In genomic region chr13:20600246-20600645, GRCm38 (mm10) we compare ENCODE assay signal across 28 mouse cellular contexts.
DNase-seq lines count a peak whose midpoint lies in the region; ATAC-seq and TF ChIP-seq lines count a peak whose summit lies in the region.
"Had no signal": no experiment of that assay in that cellular context is flagged by ENCODE, and none has a peak within 500 bp of the region (broad histone marks: within the 10 kb centered on the region; RNA-seq: fewer than 3 reads in every experiment).

No protein-coding gene starts in this region.

- TF ChIP-seq POLR2A in ES-Bruce4 (IDR thresholded peaks at IDR 0.05; ENCODE audit: insufficient read depth, low read length) = no peak
- no peak for TF ChIP-seq POLR2A in lung, adult 2 months (IDR thresholded peaks at IDR 0.05; ENCODE audit: borderline replicate concordance, extremely low read depth, low read depth, low read length)

- ATAC-seq in forebrain, embryonic 15.5 days (replicated peaks) = no peak
- ATAC-seq: forebrain, embryonic 13.5 days; intestine, postnatal 0 days; liver, embryonic 12.5 days; liver, postnatal 0 days; lung, postnatal 0 days had no signal

- H3K36me3 ChIP-seq in forebrain, embryonic 15.5 days = peaks cover 7% of the 10 kb centered on the region; the same call in 1 of the 2 replicates
- no peaks in the 10 kb centered on the region for H3K36me3 ChIP-seq in forebrain, embryonic 10.5 days (replicated peaks)
- H3K36me3 ChIP-seq in ES-Bruce4 (ENCODE audit: control insufficient read depth, insufficient read depth, low read length, poor library complexity, severe bottlenecking) = no peaks in the 10 kb centered on the region
- H3K36me3 ChIP-seq: embryonic facial prominence, embryonic 13.5 days; heart, embryonic 15.5 days; liver, embryonic 12.5 days had no signal

- H3K4me2 ChIP-seq in forebrain, embryonic 15.5 days (replicated peaks) = no peak overlapping the region
- H3K4me2 ChIP-seq: embryonic facial prominence, embryonic 13.5 days; forebrain, embryonic 13.5 days; heart, embryonic 15.5 days; hindbrain, embryonic 14.5 days; liver, embryonic 12.5 days; neural tube, embryonic 12.5 days had no signal

- peak; percentile 94 for TF ChIP-seq EP300 in ES-Bruce4 (IDR thresholded peaks at IDR 0.05; ENCODE audit: insufficient read depth, low read depth, low read length)

- H3K27me3 ChIP-seq in forebrain, embryonic 15.5 days = no peaks in the 10 kb centered on the region
- no peaks in the 10 kb centered on the region for H3K27me3 ChIP-seq in forebrain, embryonic 10.5 days (ENCODE audit: poor library complexity, severe bottlenecking)
- no peaks in the 10 kb centered on the region for H3K27me3 ChIP-seq in ES-Bruce4 (ENCODE audit: control insufficient read depth, insufficient read depth, low read length, poor library complexity, severe bottlenecking)
- H3K27me3 ChIP-seq: embryonic facial prominence, embryonic 13.5 days; forebrain, embryonic 13.5 days; heart, embryonic 15.5 days; liver, embryonic 12.5 days; neural tube, embryonic 12.5 days had no signal

- 23% methylated on average over 6 of the region's 6 CpGs for WGBS in forebrain, embryonic 15.5 days
- WGBS in forebrain, embryonic 10.5 days = 42% methylated on average over 6 of the region's 6 CpGs
- WGBS in lung, adult 2 months = 59% methylated on average over 6 of the region's 6 CpGs

- no peak overlapping the region for H3K9ac ChIP-seq in forebrain, embryonic 15.5 days (replicated peaks)
- no peak overlapping the region for H3K9ac ChIP-seq in ES-Bruce4 (ENCODE audit: low read depth, poor library complexity, severe bottlenecking)
- H3K9ac ChIP-seq: embryonic facial prominence, embryonic 13.5 days; forebrain, embryonic 13.5 days; heart, embryonic 15.5 days; hindbrain, embryonic 14.5 days; liver, embryonic 12.5 days; liver, postnatal 0 days; neural tube, embryonic 12.5 days had no signal

- peak overlapping the region; percentile 38; the same call in 1 of the 2 replicates for H3K27ac ChIP-seq in forebrain, embryonic 15.5 days (replicated peaks)
- no peak overlapping the region for H3K27ac ChIP-seq in forebrain, embryonic 10.5 days
- peak overlapping the region; percentile 23; the same call in 1 of the 2 replicates for H3K27ac ChIP-seq in layer of hippocampus, adult 2 months
- H3K27ac ChIP-seq in ES-Bruce4 (ENCODE audit: insufficient read depth, low read length) = peak overlapping the region; percentile 0; the same call in 1 of the 2 replicates
- H3K27ac ChIP-seq: embryonic facial prominence, embryonic 13.5 days; forebrain, embryonic 13.5 days; heart, embryonic 15.5 days; hindbrain, embryonic 14.5 days; liver, embryonic 12.5 days; neural tube, embryonic 12.5 days had no signal

- peaks cover 5% of the 10 kb centered on the region; the same call in 1 of the 2 replicates for H3K4me1 ChIP-seq in forebrain, embryonic 15.5 days
- H3K4me1 ChIP-seq in forebrain, embryonic 10.5 days = peaks cover 3% of the 10 kb centered on the region; the same call in 1 of the 2 replicates
- H3K4me1 ChIP-seq in ES-Bruce4 (ENCODE audit: control insufficient read depth, insufficient read depth, low read length) = peaks cover 10% of the 10 kb centered on the region
- 0 out of 2 replicates have a peak, but pooled peaks cover 6% of the 10 kb centered on the region for H3K4me1 ChIP-seq in lung, adult 2 months (ENCODE audit: control insufficient read depth, insufficient read depth, low read length)
- H3K4me1 ChIP-seq: embryonic facial prominence, embryonic 13.5 days; neural tube, embryonic 12.5 days had no signal

- H3K9me3 ChIP-seq in forebrain, embryonic 15.5 days = no peaks in the 10 kb centered on the region
- no peaks in the 10 kb centered on the region for H3K9me3 ChIP-seq in forebrain, embryonic 10.5 days
- H3K9me3 ChIP-seq in ES-Bruce4 (replicated peaks; ENCODE audit: control insufficient read depth, insufficient read depth, low read length, poor library complexity, severe bottlenecking) = no peaks in the 10 kb centered on the region
- H3K9me3 ChIP-seq: embryonic facial prominence, embryonic 13.5 days; forebrain, embryonic 13.5 days; heart, embryonic 15.5 days; liver, embryonic 12.5 days; neural tube, embryonic 12.5 days had no signal

- no peak for DNase-seq in forebrain, embryonic 10.5 days (ENCODE audit: extremely low spot score, low spot score)
- no peak for DNase-seq in layer of hippocampus, adult 2 months (ENCODE audit: low spot score in 2 of 2)
- no peak for DNase-seq in layer of hippocampus, adult 8-10 months (ENCODE audit: low spot score in 2 of 2)
- peak; percentile 76 for DNase-seq in R1 (ENCODE audit: low read depth, low spot score)
- no peak for DNase-seq in lung, adult 2 months
- no peak for DNase-seq in thymus, postnatal 10 days (ENCODE audit: low spot score in 2 of 2)
- DNase-seq: adrenal gland, postnatal 14 days; cerebellum, adult 18-20 months; cerebellum, postnatal 10 days; gastrocnemius, postnatal 14 days; kidney, adult 9 months; kidney, postnatal 10 days; liver, postnatal 0 days; lung, postnatal 4 days; right cerebral cortex, adult 18-20 months; thymus, adult 2 months; thymus, postnatal 4 days had no signal

- no peak overlapping the region for H3K4me3 ChIP-seq in forebrain, embryonic 15.5 days
- no peak overlapping the region for H3K4me3 ChIP-seq in forebrain, embryonic 10.5 days
- H3K4me3 ChIP-seq in layer of hippocampus, adult 2 months = no peak overlapping the region
- no peak overlapping the region for H3K4me3 ChIP-seq in ES-Bruce4 (ENCODE audit: low read depth, low read length)
- no peak overlapping the region for H3K4me3 ChIP-seq in lung, adult 2 months (replicated peaks; ENCODE audit: extremely low read depth, low read depth, low read length)
- H3K4me3 ChIP-seq: embryonic facial prominence, embryonic 13.5 days; forebrain, embryonic 13.5 days; heart, embryonic 15.5 days; liver, embryonic 12.5 days; myocyte; neural tube, embryonic 12.5 days had no signal

- no peak for TF ChIP-seq CTCF in layer of hippocampus, adult 2 months (conservative IDR thresholded peaks at IDR 0.05)
- no peak for TF ChIP-seq CTCF in ES-Bruce4 (IDR thresholded peaks at IDR 0.05; ENCODE audit: low read depth, low read length)
- TF ChIP-seq CTCF in lung, adult 2 months (IDR thresholded peaks at IDR 0.05; ENCODE audit: insufficient read depth, low read length) = no peak
